Mouse (Mus musculus): ENCODE data around the gene Casp7. TPM values are rescaled to one million over a fixed set of nuclear protein-coding genes. Genes with fewer than 3 reads are reported as not detected.

Casp7 gene
- polyA plus RNA-seq, 1 experiment, result 18.2 TPM

DNA sequence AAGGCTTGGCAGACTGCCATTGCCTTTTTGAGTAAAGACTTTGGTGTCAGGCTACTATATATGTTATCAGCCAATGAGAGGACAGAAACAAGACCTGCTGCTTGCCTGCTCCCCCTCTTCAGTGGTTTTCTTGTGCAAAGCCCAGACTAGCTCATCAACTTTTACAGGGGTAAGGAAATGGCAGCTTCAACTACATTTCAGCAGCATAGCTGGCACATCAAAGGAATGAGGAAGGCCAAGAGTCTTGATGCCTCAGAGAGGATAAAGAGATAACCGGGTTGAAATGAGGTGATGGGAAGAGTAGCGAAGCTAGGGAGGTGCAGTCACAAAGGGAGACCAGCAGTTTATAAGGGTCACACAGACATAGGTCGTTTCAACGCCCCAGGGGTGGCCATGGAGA, 60.6 kb downstream of the Casp7 start:
- Histone ChIP-seq H3K4me3 (ENCODE audit: insufficient read depth, low read length) (no peak overlapping the region), H3K27ac (ENCODE audit: insufficient read depth, low read length) (no peak overlapping the region), H3K4me1 (ENCODE audit: control insufficient read depth, insufficient read depth, low read length) (no peaks in the 10 kb centered on the region)
- no peak for TF ChIP-seq CTCF (IDR thresholded peaks at IDR 0.05; ENCODE audit: borderline replicate concordance, insufficient read depth, low read length)

DNA sequence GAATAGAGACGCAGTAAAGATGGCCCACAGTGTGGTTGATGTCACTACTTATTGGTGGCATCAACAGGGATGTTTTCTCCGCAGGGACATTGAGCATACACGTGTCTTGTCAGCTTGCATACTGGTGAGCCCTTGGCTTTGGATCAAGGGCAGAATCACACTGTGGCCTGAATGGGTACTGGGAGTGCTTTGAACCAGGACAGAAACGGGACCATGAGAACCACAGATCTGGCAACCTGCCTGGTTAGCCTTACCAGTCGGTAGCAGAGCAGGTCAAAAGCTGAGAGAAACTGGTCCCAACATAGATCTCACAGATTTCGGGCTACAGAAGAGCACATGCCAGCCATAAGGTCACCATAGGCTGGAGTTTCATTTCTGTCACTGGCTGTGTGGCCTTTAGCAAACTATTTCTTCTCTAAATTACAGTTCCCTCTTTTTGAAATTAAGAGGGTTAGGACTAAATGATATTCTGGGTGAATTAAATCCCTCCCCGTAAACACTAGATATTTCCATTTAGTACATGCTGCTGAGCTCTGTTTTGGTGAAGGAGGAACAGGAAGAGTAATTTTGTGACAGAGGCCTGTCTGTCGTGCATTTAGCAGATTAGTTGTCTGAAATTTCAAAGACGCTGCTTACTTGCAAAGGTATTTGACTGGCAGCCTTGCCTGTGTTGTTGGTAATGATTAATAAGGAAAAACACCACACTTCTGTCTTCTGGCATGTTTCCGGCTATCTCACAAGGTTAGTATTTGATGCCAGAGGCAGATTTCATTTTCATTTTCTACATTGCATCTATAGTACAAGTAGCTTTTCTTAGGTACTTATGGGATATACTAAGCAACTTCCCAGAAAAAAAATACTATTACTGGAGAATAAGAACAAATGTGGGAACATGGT, 62.5 kb downstream of the Casp7 start:
- H3K27ac ChIP-seq (ENCODE audit: insufficient read depth, low read length), result no peak overlapping the region
- no peak for TF ChIP-seq POLR2A (IDR thresholded peaks at IDR 0.05; ENCODE audit: low read depth, low read length)
- no peak for TF ChIP-seq CTCF (IDR thresholded peaks at IDR 0.05; ENCODE audit: borderline replicate concordance, insufficient read depth, low read length)
- H3K4me1 ChIP-seq (ENCODE audit: control insufficient read depth, insufficient read depth, low read length), result no peaks in the 10 kb centered on the region
- no peak overlapping the region for H3K4me3 ChIP-seq (ENCODE audit: insufficient read depth, low read length)

GRCm38 (mm10) chr19:56460241-56460640, 63.3 kb downstream of the Casp7 start:
- Histone ChIP-seq H3K4me1 (ENCODE audit: control insufficient read depth, insufficient read depth, low read length) (no peaks in the 10 kb centered on the region), H3K4me3 (ENCODE audit: insufficient read depth, low read length) (no peak overlapping the region), H3K27ac (ENCODE audit: insufficient read depth, low read length) (no peak overlapping the region)
- TF ChIP-seq CTCF (IDR thresholded peaks at IDR 0.05; ENCODE audit: borderline replicate concordance, insufficient read depth, low read length) (no peak), POLR2A (IDR thresholded peaks at IDR 0.05; ENCODE audit: low read depth, low read length) (no peak)

- H3K27ac ChIP-seq (ENCODE audit: insufficient read depth, low read length), result no peak within 1 kb of the TSS
- TF ChIP-seq POLR2A (IDR thresholded peaks at IDR 0.05; ENCODE audit: low read depth, low read length), result no peak
- TF ChIP-seq CTCF (IDR thresholded peaks at IDR 0.05; ENCODE audit: borderline replicate concordance, insufficient read depth, low read length), result no peak
- H3K4me1 ChIP-seq (ENCODE audit: control insufficient read depth, insufficient read depth, low read length), result no peaks in the 10 kb centered on the region
- H3K4me3 ChIP-seq (ENCODE audit: insufficient read depth, low read length), result no peak within 1 kb of the TSS
These were observed 64.7 kb downstream of the Casp7 start, which contains the start of gene Plekhs1 for GRCm38 (mm10) chr19:56461522-56462101. Plekhs1 (plus strand) TSS chr19:56461640.

GRCm38 (mm10) chr19:56462786-56463185, 65.9 kb downstream of the Casp7 start:
- Histone ChIP-seq H3K4me1 (ENCODE audit: control insufficient read depth, insufficient read depth, low read length) (no peaks in the 10 kb centered on the region), H3K27ac (ENCODE audit: insufficient read depth, low read length) (no peak overlapping the region), H3K4me3 (ENCODE audit: insufficient read depth, low read length) (no peak overlapping the region)
- TF ChIP-seq CTCF (IDR thresholded peaks at IDR 0.05; ENCODE audit: borderline replicate concordance, insufficient read depth, low read length) (no peak), POLR2A (IDR thresholded peaks at IDR 0.05; ENCODE audit: low read depth, low read length) (no peak)

GRCm38 (mm10) chr19:56466486-56466885, 69.6 kb downstream of the Casp7 start:
- Histone ChIP-seq H3K4me1 (ENCODE audit: control insufficient read depth, insufficient read depth, low read length) (no peaks in the 10 kb centered on the region), H3K27ac (ENCODE audit: insufficient read depth, low read length) (no peak overlapping the region), H3K4me3 (ENCODE audit: insufficient read depth, low read length) (no peak overlapping the region)
- TF ChIP-seq POLR2A (IDR thresholded peaks at IDR 0.05; ENCODE audit: low read depth, low read length) (no peak), CTCF (IDR thresholded peaks at IDR 0.05; ENCODE audit: borderline replicate concordance, insufficient read depth, low read length) (no peak)

- Histone ChIP-seq H3K27ac (ENCODE audit: insufficient read depth, low read length) (no peak overlapping the region), H3K4me3 (ENCODE audit: insufficient read depth, low read length) (no peak overlapping the region), H3K4me1 (ENCODE audit: control insufficient read depth, insufficient read depth, low read length) (no peaks in the 10 kb centered on the region)
- TF ChIP-seq POLR2A (IDR thresholded peaks at IDR 0.05; ENCODE audit: low read depth, low read length), result no peak
These were observed 73.5 kb downstream of the Casp7 start for GRCm38 (mm10) chr19:56470286-56471020.

DNA sequence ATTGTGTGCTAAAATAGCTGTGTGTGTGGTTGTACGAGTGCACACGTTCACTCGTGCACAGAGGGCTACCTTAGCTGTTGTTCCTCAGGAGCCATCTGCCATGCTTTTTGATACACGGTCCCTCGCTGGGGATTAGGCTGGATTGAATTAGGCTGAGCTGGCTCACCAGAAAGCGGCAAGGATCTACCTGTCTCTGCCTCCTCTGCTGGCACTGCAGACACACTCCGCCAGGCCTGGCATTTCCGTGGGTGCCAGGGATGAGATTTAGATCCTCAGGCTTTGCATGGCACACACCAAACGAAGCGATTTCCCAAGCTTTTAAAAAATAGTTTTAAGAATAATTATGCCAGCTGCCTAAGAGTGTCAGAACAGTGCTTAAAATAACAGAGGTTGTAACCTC, 75.0 kb downstream of the Casp7 start:
- Histone ChIP-seq H3K4me3 (ENCODE audit: insufficient read depth, low read length) (no peak overlapping the region), H3K4me1 (ENCODE audit: control insufficient read depth, insufficient read depth, low read length) (no peaks in the 10 kb centered on the region), H3K27ac (ENCODE audit: insufficient read depth, low read length) (no peak overlapping the region)
- no peak for TF ChIP-seq POLR2A (IDR thresholded peaks at IDR 0.05; ENCODE audit: low read depth, low read length)
- TF ChIP-seq CTCF (IDR thresholded peaks at IDR 0.05; ENCODE audit: borderline replicate concordance, insufficient read depth, low read length), result no peak

- H3K27ac ChIP-seq (ENCODE audit: insufficient read depth, low read length), result no peak overlapping the region
These were observed 78.1 kb downstream of the Casp7 start for GRCm38 (mm10) chr19:56474869-56475550.

More at GRCm38 (mm10) chr19:56474869-56475550, 78.1 kb downstream of the Casp7 start:
- TF ChIP-seq CTCF (IDR thresholded peaks at IDR 0.05; ENCODE audit: borderline replicate concordance, insufficient read depth, low read length), result no peak
- H3K4me3 ChIP-seq (ENCODE audit: insufficient read depth, low read length), result no peak overlapping the region
- H3K4me1 ChIP-seq (ENCODE audit: control insufficient read depth, insufficient read depth, low read length), result no peaks in the 10 kb centered on the region

Data from embryonic fibroblast, embryonic 13.5 days (primary cell).